Mouse (Mus musculus) embryonic fibroblast, embryonic 13.5 days (primary cell): Measurements from ENCODE around the gene Rpl5. TPM values are rescaled to one million over a fixed set of nuclear protein-coding genes. Genes with fewer than 3 reads are reported as not detected.

ENCODE experiments used
- H3K27ac ChIP-seq: 2 replicates; pipeline ENCODE4 v1.5.1; 2012; ENCODE audit warnings: low read length, control low read depth, inconsistent platforms; ENCODE audit not compliant: insufficient read depth
- H3K4me1 ChIP-seq: 2 replicates; pipeline ENCODE4 v1.6.1; 2011; ENCODE audit warnings: low read length; ENCODE audit not compliant: control insufficient read depth, insufficient read depth
- H3K4me3 ChIP-seq: 2 replicates; pipeline ENCODE4 v1.5.1; 2011; ENCODE audit warnings: mild to moderate bottlenecking, control low read depth, low read length; ENCODE audit not compliant: insufficient read depth
- CTCF ChIP-seq: IDR thresholded peaks from 2 replicates; pipeline ENCODE4 v1.5.1; 2011; ENCODE audit warnings: mild to moderate bottlenecking, control low read depth, low read length, moderate library complexity, borderline replicate concordance; ENCODE audit not compliant: insufficient read depth
- POLR2A ChIP-seq: IDR thresholded peaks from 2 replicates; pipeline ENCODE4 v1.6.1; 2011; ENCODE audit warnings: low read depth, mild to moderate bottlenecking, control low read depth, low read length, moderate library complexity
- polyA plus RNA-seq: library from polyadenylated mRNA; stranded (reverse); fragments of >200 nt; gene quantifications from 2 replicates; pipeline ENCODE4 v1.2.4, GENCODE M21; 2011; ENCODE audit warnings: low read depth; ENCODE audit not compliant: missing spikeins, insufficient read length

Gene Rpl5
- polyA plus RNA-seq, 1 experiment = 90.8 TPM

DNA sequence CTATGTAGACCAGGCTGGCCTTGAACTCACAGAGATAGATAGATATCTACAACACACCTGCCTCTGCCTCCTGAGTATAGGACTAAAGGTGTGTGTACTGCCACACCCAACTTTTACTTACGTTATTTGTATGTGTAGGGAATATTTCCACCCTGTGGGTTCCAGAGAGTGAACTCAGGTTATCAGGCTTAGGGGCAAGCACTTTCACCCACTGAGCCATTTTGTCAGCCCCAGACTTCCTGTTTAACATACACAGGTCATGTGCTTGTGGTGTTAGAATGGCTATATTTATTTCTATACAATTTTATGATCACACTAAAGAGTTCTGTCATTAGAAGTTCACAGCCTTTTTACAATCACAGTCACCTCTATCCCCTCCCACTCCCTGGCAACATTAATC, 42.6 kb downstream of the Rpl5 start:
- H3K4me1 ChIP-seq = no peaks in the 10 kb centered on the region; the same call in none of the 2 replicates
- no peak overlapping the region for H3K4me3 ChIP-seq
- no peak for TF ChIP-seq POLR2A
- no peak for TF ChIP-seq CTCF
- H3K27ac ChIP-seq = no peak overlapping the region

DNA sequence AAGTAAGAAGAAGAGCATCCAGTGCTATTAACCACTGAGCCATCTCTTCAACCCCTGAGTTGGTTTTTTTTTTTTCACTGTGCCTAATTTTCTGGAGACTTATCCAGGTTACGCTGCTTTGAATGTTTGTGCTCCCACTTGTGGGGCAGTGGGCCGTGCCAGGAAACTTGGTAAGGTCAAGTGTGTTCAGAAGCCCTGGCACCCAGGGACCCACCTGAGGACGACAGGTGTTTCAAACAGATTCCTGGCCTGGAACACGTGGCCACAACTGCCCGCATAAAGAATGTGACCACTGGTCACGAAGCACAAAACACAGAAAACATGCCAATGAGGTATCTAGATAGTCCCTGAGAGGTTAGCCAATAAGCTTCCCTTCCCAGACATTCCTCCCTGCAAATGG, 43.2 kb downstream of the Rpl5 start:
- no peak overlapping the region for H3K27ac ChIP-seq
- no peak for TF ChIP-seq POLR2A
- H3K4me3 ChIP-seq = no peak overlapping the region
- no peaks in the 10 kb centered on the region; the same call in none of the 2 replicates for H3K4me1 ChIP-seq

DNA sequence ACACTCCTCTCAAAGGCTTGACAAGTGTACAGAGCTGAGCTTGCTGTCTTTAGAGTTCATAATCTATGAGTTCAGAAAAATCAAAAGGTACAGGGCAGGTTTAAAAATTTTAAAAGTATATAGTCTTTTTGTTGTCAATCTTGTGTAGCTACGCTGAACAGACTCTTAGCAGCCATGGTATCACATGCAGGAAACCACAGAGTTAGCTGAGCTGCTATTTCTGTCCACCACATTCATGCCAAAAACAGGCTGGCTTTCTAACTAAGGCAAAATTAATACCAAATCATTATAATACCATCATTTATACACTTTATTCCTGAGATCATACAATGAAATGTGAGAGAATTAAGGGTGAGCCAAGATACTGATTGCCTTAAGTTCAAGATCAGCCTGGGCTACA, 46.2 kb downstream of the Rpl5 start:
- Histone ChIP-seq H3K4me1 (no peaks in the 10 kb centered on the region; the same call in none of the 2 replicates), H3K27ac (no peak overlapping the region), H3K4me3 (no peak overlapping the region)
- TF ChIP-seq CTCF (no peak), POLR2A (no peak)

DNA sequence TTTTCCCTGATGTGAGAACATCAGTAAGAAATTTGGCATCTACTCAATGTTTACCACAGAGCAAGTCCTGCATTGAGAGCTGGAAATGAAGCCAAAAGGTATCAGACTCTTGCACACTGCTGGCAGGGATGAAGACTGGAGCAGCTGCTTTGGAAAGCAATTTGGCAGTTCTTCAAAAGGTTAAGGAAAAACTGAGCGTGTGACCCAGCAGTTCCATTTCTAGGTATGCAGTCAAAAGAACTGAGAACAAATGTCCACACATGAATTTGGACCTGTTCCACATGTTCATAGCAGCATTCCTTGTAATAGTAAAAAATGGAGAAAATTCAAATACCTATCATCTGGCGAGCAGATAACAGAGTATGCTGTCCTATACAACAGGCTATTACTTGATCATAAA, 47.2 kb downstream of the Rpl5 start:
- TF ChIP-seq POLR2A = no peak
- TF ChIP-seq CTCF = no peak
- Histone ChIP-seq H3K27ac (0 out of 2 replicates have a peak overlapping the region, but pooled peaks have one; percentile 44), H3K4me3 (no peak overlapping the region), H3K4me1 (no peaks in the 10 kb centered on the region; the same call in none of the 2 replicates)

DNA sequence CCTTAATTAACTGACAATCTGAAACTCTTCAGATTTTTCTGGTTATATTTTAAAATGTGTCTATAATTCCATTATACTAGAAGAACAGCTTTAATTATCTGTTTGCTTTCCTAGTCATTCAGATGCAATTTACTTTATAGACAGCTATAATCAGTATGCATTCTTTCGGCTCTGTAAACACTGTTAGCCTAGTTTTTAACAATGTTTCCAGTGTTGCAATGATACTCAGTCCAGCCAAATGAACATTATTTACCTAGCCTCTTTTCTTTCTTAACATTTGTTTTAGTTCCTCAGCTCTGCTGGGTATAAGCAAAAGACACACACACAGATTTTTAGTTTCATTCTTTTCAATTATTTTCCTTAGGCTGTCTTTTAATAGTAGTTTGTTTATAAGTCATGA, 48.6 kb downstream of the Rpl5 start:
- Histone ChIP-seq H3K27ac (no peak overlapping the region), H3K4me3 (no peak overlapping the region), H3K4me1 (no peaks in the 10 kb centered on the region; the same call in none of the 2 replicates)
- TF ChIP-seq CTCF (no peak), POLR2A (no peak)

DNA sequence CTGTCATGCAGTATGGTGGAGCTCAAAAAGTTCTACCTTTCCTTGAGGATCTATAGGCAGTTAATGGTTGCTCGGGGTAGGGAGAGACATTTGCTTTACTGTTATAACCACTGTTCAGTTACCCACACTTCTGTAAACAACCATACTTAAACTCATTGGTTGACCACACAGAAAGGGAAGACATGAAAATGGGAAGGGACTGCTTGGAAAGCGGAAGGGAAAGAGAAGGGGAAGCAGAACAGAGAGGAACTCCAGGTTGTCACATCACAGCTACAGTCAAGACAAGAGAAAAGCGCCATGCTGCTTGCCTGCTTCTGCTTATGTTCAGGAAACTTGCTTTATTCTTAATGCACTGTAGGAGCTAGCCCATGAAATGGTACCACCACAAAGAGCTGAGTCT, 49.3 kb downstream of the Rpl5 start:
- Histone ChIP-seq H3K27ac (no peak overlapping the region), H3K4me1 (no peaks in the 10 kb centered on the region; the same call in none of the 2 replicates), H3K4me3 (no peak overlapping the region)
- TF ChIP-seq POLR2A = no peak
- TF ChIP-seq CTCF = no peak

DNA sequence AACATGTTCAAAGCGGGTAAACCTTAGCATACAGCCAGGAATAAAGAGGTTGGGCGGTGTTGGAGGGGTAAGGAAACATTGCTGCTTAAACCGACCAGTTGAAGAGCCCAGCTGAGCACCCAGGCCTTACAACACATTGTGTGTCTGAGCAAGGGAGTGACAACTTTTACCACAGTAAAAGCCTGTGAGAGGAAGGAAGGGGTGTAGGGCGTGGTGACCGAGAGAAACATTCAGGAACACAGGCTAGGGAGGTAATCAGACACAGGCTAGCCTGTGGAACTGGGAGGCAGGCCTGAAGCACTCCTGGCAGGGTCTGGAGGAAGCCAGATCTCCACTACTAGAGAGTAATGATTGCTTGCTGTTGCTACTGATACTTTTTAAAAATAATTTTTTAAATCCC, 50.3 kb downstream of the Rpl5 start:
- TF ChIP-seq CTCF (no peak), POLR2A (no peak)
- Histone ChIP-seq H3K4me3 (no peak overlapping the region), H3K4me1 (no peaks in the 10 kb centered on the region; the same call in none of the 2 replicates), H3K27ac (no peak overlapping the region)

Other genes starting within 250 kb of the Rpl5 start
- not detected in 2 replicates for gene Gfi1, start 174.5 kb upstream of the Rpl5 start, polyA plus RNA-seq
- gene Ube2d2b, start 70.4 kb upstream of the Rpl5 start, polyA plus RNA-seq = not detected in 2 replicates
- 56.6 and 60.6 TPM in 2 replicates for gene Evi5, start 25.4 kb upstream of the Rpl5 start, polyA plus RNA-seq
- 8.0 and 15.4 TPM in 2 replicates for gene Fam69a, start 86.6 kb downstream of the Rpl5 start, polyA plus RNA-seq
- 29.2 and 35.3 TPM in 2 replicates for gene Mtf2, start 165.2 kb downstream of the Rpl5 start, polyA plus RNA-seq
- 61.1 and 68.8 TPM in 2 replicates for gene Tmed5, start 232.1 kb downstream of the Rpl5 start, polyA plus RNA-seq
- gene Ccdc18, start 232.4 kb downstream of the Rpl5 start, polyA plus RNA-seq = 3.5 and 7.5 TPM in 2 replicates